Mouse (Mus musculus): ENCODE measurements around the gene Rps6ka4. TPM values are rescaled to one million over a fixed set of nuclear protein-coding genes. Genes with fewer than 3 reads are reported as not detected.

The Rps6ka4 gene
- 7.1 and 7.7 TPM in 2 replicates for polyA plus RNA-seq (2015; fragmentation: Nextera tagmentation; extraction: Ambion mirVana)

DNA sequence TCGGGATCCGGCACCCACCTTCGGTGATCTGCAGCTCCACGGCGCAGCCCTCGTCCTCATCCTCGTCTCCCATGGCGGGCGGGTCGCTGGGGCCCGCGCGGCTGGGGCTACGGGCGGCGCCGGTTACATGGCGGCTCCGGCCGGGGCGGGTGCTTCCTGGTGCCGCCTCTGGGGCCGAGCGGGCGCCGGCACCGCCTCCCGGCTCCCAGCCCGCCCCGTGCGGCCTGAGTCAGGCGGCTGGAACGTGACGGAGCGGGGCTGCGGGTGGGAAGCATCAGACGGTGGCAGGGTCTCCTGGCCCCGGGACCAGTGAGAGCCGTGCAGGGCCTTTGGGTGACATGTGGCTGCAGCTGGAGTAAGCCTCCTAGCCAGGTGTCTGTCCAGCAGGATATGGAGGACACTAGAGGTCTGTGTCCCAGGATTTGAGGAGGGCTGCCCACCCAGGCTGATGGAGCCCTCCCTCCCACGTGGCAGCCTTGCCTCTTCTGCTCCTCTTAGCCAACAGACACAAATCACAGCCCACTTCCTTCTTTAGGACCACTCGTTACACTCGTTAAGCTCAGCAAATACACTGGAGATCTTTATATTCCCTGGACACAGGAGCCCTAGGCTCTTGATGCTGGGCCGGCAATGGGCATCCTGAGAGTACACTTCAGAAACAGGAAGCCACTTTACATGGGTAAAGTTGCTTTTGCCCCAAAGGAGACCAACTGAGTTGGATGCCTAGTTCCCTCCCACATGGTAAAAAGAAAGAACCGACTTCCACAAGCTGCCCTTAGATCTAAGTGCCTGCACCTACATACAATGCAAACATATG is at the start of gene Rps6ka4:
Gene Rps6ka4, minus strand, starts transcription at position 162 of the 817 bp plus-strand sequence.
- no peaks in the 10 kb centered on the region for H3K9me3 ChIP-seq
- peak within 1 kb of the TSS; percentile 63 for H3K4me3 ChIP-seq
- H3K9ac ChIP-seq (replicated peaks) = peak within 1 kb of the TSS; percentile 64
- WGBS = 1% methylated on average over 43 of the region's 44 CpGs
- H3K27me3 ChIP-seq = peaks cover 20% of the 10 kb centered on the region
- peaks cover 23% of the 10 kb centered on the region for H3K4me1 ChIP-seq
- no peak within 1 kb of the TSS for H3K27ac ChIP-seq (replicated peaks)
- peak within 1 kb of the TSS; percentile 100 for H3K4me2 ChIP-seq (replicated peaks)
- peak; percentile 74 for ATAC-seq (replicated peaks)
- H3K36me3 ChIP-seq = no peaks in the 10 kb centered on the region

DNA sequence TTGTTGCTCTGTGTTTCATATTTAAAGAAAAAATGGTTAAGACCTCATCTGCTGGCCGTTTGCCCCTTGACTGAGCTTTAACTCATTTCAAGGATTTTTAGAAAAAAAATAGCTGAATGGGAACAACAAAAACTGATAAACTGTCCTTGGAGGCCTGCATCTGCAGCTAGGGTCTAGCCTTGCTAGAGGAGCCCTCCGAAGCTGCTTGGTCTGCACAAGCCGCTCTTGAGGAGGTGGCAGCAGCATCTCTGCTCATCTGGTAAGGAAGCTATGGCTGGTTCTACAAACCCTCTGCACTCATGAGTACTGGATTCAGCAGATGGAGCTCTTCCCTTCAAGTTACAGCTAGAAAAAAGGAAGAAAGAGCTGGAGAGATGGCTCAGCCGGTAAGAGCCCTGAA is 37.5 kb upstream of the Rps6ka4 start:
- no peak for ATAC-seq (replicated peaks)
- no peaks in the 10 kb centered on the region for H3K27me3 ChIP-seq
- no peak overlapping the region for H3K27ac ChIP-seq (replicated peaks)
- no peak overlapping the region for H3K4me3 ChIP-seq
- no peaks in the 10 kb centered on the region for H3K4me1 ChIP-seq
- no peak overlapping the region for H3K4me2 ChIP-seq (replicated peaks)
- H3K9ac ChIP-seq (replicated peaks) = no peak overlapping the region
- no peaks in the 10 kb centered on the region for H3K9me3 ChIP-seq
- WGBS = 90% methylated on average over 4 of the region's 4 CpGs
- no peaks in the 10 kb centered on the region for H3K36me3 ChIP-seq

- Histone ChIP-seq H3K4me1 (no peaks in the 10 kb centered on the region), H3K27ac (replicated peaks) (no peak overlapping the region), H3K4me3 (no peak overlapping the region), H3K9ac (replicated peaks) (no peak overlapping the region), H3K4me2 (replicated peaks) (no peak overlapping the region), H3K27me3 (no peaks in the 10 kb centered on the region), H3K9me3 (no peaks in the 10 kb centered on the region), H3K36me3 (no peaks in the 10 kb centered on the region)
- ATAC-seq (replicated peaks) = no peak
These were observed 36.4 kb upstream of the Rps6ka4 start for GRCm38 (mm10) chr19:6876799-6877198.

- WGBS = 91% methylated on average over 6 of the region's 6 CpGs
- Histone ChIP-seq H3K9ac (replicated peaks) (no peak overlapping the region), H3K9me3 (no peaks in the 10 kb centered on the region), H3K27me3 (no peaks in the 10 kb centered on the region), H3K4me2 (replicated peaks) (no peak overlapping the region), H3K4me1 (no peaks in the 10 kb centered on the region), H3K27ac (replicated peaks) (no peak overlapping the region), H3K36me3 (no peaks in the 10 kb centered on the region), H3K4me3 (no peak overlapping the region)
- no peak for ATAC-seq (replicated peaks)
These were observed 35.4 kb upstream of the Rps6ka4 start for GRCm38 (mm10) chr19:6875834-6876233.

GRCm38 (mm10) chr19:6874257-6874656 is 33.8 kb upstream of the Rps6ka4 start:
- Histone ChIP-seq H3K27ac (replicated peaks) (no peak overlapping the region), H3K4me3 (no peak overlapping the region), H3K4me1 (no peaks in the 10 kb centered on the region), H3K36me3 (no peaks in the 10 kb centered on the region), H3K4me2 (replicated peaks) (no peak overlapping the region), H3K9me3 (no peaks in the 10 kb centered on the region), H3K9ac (replicated peaks) (no peak overlapping the region), H3K27me3 (no peaks in the 10 kb centered on the region)
- ATAC-seq (replicated peaks) = no peak
- WGBS = 100% methylated on average over 1 of the region's 1 CpGs

GRCm38 (mm10) chr19:6872701-6873100 is 32.3 kb upstream of the Rps6ka4 start:
- Histone ChIP-seq H3K27ac (replicated peaks) (no peak overlapping the region), H3K36me3 (no peaks in the 10 kb centered on the region), H3K4me2 (replicated peaks) (no peak overlapping the region), H3K27me3 (no peaks in the 10 kb centered on the region), H3K4me3 (no peak overlapping the region), H3K4me1 (no peaks in the 10 kb centered on the region), H3K9me3 (no peaks in the 10 kb centered on the region), H3K9ac (replicated peaks) (no peak overlapping the region)
- no peak for ATAC-seq (replicated peaks)
- 75% methylated on average over 3 of the region's 3 CpGs for WGBS

GRCm38 (mm10) chr19:6871574-6872271 is 31.3 kb upstream of the Rps6ka4 start:
- Histone ChIP-seq H3K4me3 (no peak overlapping the region), H3K27ac (replicated peaks) (no peak overlapping the region), H3K4me1 (no peaks in the 10 kb centered on the region), H3K4me2 (replicated peaks) (no peak overlapping the region), H3K9ac (replicated peaks) (no peak overlapping the region), H3K27me3 (no peaks in the 10 kb centered on the region), H3K9me3 (no peaks in the 10 kb centered on the region), H3K36me3 (no peaks in the 10 kb centered on the region)
- ATAC-seq (replicated peaks) = no peak
- 70% methylated on average over 5 of the region's 5 CpGs for WGBS

GRCm38 (mm10) chr19:6869355-6869754 is 28.9 kb upstream of the Rps6ka4 start:
- Histone ChIP-seq H3K9me3 (no peaks in the 10 kb centered on the region), H3K27me3 (no peaks in the 10 kb centered on the region), H3K36me3 (no peaks in the 10 kb centered on the region), H3K9ac (replicated peaks) (no peak overlapping the region), H3K4me3 (no peak overlapping the region), H3K27ac (replicated peaks) (no peak overlapping the region), H3K4me1 (no peaks in the 10 kb centered on the region), H3K4me2 (replicated peaks) (no peak overlapping the region)
- 16% methylated on average over 5 of the region's 5 CpGs for WGBS
- no peak for ATAC-seq (replicated peaks)

- no peaks in the 10 kb centered on the region for H3K36me3 ChIP-seq
- no peak overlapping the region for H3K27ac ChIP-seq (replicated peaks)
- no peak for ATAC-seq (replicated peaks)
These were observed 21.0 kb upstream of the Rps6ka4 start for GRCm38 (mm10) chr19:6861451-6861850.

GRCm38 (mm10) chr19:6860706-6861105 is 20.3 kb upstream of the Rps6ka4 start:
- 78% methylated on average over 6 of the region's 6 CpGs for WGBS
- ATAC-seq (replicated peaks) = no peak

More at GRCm38 (mm10) chr19:6861451-6861850, 21.0 kb upstream of the Rps6ka4 start:
- H3K4me3 ChIP-seq = no peak overlapping the region
- no peaks in the 10 kb centered on the region for H3K27me3 ChIP-seq
- no peak overlapping the region for H3K9ac ChIP-seq (replicated peaks)
- no peak overlapping the region for H3K4me2 ChIP-seq (replicated peaks)
- 94% methylated on average over 4 of the region's 4 CpGs for WGBS
- H3K9me3 ChIP-seq = no peaks in the 10 kb centered on the region
- 0 out of 2 replicates have a peak, but pooled peaks cover 5% of the 10 kb centered on the region for H3K4me1 ChIP-seq

DNA sequence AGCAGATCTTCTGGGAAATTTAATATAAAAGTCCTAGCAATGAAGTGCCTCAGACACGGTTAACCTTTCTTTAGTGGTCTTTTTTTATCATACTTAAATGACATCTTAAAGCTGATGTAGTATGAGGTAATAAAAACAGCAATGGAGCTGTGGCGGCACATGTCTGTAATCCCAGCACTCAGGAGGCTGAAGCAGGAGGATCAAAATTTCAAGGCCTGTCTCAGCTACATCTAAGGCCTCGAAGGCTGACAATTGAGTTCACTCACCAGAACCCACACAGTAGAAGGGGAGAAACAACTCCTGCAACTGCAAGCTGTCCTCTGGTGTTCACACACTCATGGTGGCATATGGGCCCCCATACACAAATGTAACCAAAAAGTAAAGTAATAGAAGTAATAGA is 19.5 kb upstream of the Rps6ka4 start:
- H3K9ac ChIP-seq (replicated peaks) = no peak overlapping the region
- no peak overlapping the region for H3K4me3 ChIP-seq
- no peak overlapping the region for H3K4me2 ChIP-seq (replicated peaks)
- WGBS = 86% methylated on average over 3 of the region's 3 CpGs
- no peaks in the 10 kb centered on the region for H3K9me3 ChIP-seq
- ATAC-seq (replicated peaks) = no peak
- H3K4me1 ChIP-seq = peaks cover 19% of the 10 kb centered on the region
- no peak overlapping the region for H3K27ac ChIP-seq (replicated peaks)
- H3K27me3 ChIP-seq = no peaks in the 10 kb centered on the region
- H3K36me3 ChIP-seq = no peaks in the 10 kb centered on the region

More at GRCm38 (mm10) chr19:6860706-6861105, 20.3 kb upstream of the Rps6ka4 start:
- Histone ChIP-seq H3K4me1 (peaks cover 11% of the 10 kb centered on the region), H3K9ac (replicated peaks) (no peak overlapping the region), H3K4me2 (replicated peaks) (no peak overlapping the region), H3K9me3 (no peaks in the 10 kb centered on the region), H3K36me3 (no peaks in the 10 kb centered on the region), H3K27ac (replicated peaks) (no peak overlapping the region), H3K27me3 (no peaks in the 10 kb centered on the region), H3K4me3 (no peak overlapping the region)

DNA sequence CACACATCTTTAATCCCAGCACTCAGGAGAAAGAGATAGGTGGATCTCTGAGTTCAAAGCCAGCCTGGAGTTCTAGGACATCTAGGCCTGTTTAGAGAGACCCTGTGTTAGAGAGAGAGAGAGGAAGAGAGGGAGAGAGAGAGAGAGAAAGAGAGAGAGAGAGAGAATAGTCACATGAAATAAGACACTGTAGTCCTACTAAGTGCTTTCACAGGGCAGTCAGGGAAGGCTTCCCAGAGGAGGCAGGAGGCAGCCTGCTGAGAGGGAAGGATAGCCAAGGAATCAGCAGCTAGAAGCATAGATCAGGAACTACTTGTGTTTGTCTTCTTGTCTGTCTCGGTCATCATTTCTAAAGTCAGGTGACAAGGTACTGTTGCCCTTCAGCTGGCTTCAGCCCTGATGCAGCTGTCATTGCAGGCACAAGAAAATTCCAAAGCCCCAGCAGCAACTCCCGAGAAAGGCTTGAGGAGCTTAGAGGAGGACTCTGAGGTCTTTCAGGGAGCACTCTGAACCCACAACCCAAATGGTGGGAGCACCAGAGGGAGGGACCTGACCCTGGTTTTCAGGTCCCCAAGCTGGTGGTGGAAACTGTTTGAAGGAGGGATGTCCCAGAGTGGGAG is 18.7 kb upstream of the Rps6ka4 start:
- no peak for ATAC-seq (replicated peaks)
- Histone ChIP-seq H3K4me1 (peaks cover 20% of the 10 kb centered on the region), H3K9me3 (no peaks in the 10 kb centered on the region), H3K27ac (replicated peaks) (no peak overlapping the region), H3K4me3 (no peak overlapping the region), H3K4me2 (replicated peaks) (no peak overlapping the region), H3K9ac (replicated peaks) (no peak overlapping the region), H3K36me3 (no peaks in the 10 kb centered on the region), H3K27me3 (no peaks in the 10 kb centered on the region)
- WGBS = 72% methylated on average over 2 of the region's 2 CpGs
